Mouse (Mus musculus): ENCODE data around the gene Atp13a5. TPM values are rescaled to one million over a fixed set of nuclear protein-coding genes. Genes with fewer than 3 reads are reported as not detected.

The Atp13a5 gene
- polyA plus RNA-seq, 1 experiment from 2014 or later: 0.46 TPM

DNA sequence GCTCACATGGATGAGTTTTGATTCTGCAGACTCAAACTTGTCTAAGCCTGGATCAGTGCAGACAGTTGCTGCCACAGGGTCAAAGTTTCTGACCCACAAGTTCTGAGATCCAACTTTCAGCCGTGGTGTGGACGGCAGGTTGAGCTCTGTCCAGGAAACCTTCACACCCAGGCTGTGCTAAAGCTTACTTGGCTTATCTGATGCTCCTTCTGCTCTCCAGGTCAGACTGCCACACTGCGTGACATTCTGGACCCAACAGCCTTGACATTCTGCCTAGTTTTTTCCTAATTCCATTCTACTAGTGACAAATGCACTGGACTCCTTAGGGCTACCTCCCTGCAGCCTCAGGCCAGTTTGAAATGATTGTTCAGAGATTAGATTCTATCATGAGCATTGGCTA lies 63.1 kb downstream of the Atp13a5 start:
- Histone ChIP-seq H3K4me2 (replicated peaks) (no peak overlapping the region), H3K9me3 (no peaks in the 10 kb centered on the region), H3K27ac (no peak overlapping the region), H3K27me3 (peaks cover 6% of the 10 kb centered on the region; the same call in 1 of the 2 replicates), H3K4me3 (no peak overlapping the region), H3K36me3 (no peaks in the 10 kb centered on the region), H3K4me1 (no peaks in the 10 kb centered on the region), H3K9ac (no peak overlapping the region)
- 86% methylated on average over 3 of the region's 3 CpGs for WGBS
- no peak for ATAC-seq (ENCODE audit: low FRiP score, low read depth)

DNA sequence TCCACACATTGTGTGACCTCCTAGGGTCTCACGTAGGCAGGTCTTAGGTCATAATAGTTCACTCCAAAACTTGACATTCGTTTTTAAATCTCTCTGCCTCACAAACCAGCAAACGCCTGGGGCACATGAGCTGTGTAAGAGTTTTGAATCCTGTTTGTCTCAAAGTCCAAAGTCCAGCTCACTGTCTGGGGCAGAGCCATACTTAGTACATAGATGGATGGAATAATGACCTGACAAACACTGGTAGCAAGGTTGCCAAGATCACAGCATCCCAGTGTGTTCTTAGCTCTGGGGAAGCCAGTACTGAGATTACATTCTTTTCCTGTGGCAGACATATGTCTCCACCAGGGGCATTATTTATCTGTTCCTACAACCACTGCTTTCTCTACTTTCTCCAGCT lies 63.5 kb downstream of the Atp13a5 start:
- WGBS: 78% methylated on average over 3 of the region's 3 CpGs
- Histone ChIP-seq H3K4me1 (no peaks in the 10 kb centered on the region), H3K27me3 (peaks cover 6% of the 10 kb centered on the region; the same call in 1 of the 2 replicates)

DNA sequence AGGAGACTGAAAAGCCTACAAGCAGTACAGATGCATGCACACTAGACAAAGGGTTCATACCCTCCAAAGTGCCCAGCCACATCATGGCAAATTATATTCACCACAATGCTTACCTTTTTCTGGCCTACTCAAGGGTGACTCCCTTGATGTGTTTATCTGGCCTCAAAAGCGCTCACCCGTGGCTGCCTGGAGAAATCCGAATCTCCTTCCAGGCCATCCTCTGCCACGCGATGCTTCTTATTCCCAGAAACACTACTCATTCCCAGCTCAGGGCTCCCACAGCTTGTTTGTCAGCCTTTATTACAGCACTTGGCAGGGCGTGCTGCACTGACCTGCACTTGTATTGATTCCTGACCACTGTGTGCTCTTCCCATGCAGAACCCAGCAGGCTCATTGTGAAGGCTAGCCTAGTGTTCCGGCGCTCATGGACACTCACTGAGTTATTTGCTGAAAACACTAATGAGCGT lies 80.9 kb downstream of the Atp13a5 start:
- peaks cover 4% of the 10 kb centered on the region; the same call in 1 of the 2 replicates for H3K4me1 ChIP-seq
- H3K9me3 ChIP-seq: no peaks in the 10 kb centered on the region
- ATAC-seq (ENCODE audit: low FRiP score, low read depth): no peak; the same call in 1 of the 2 replicates
- no peak overlapping the region for H3K27ac ChIP-seq
- H3K27me3 ChIP-seq: no peaks in the 10 kb centered on the region
- H3K4me3 ChIP-seq: no peak overlapping the region
- H3K9ac ChIP-seq: no peak overlapping the region
- H3K36me3 ChIP-seq: no peaks in the 10 kb centered on the region
- H3K4me2 ChIP-seq (replicated peaks): no peak overlapping the region
- 80% methylated on average over 9 of the region's 9 CpGs for WGBS

More for the DNA sequence above, 63.5 kb downstream of the Atp13a5 start:
- Histone ChIP-seq H3K36me3 (no peaks in the 10 kb centered on the region), H3K4me2 (replicated peaks) (no peak overlapping the region), H3K9ac (no peak overlapping the region), H3K9me3 (no peaks in the 10 kb centered on the region), H3K27ac (no peak overlapping the region), H3K4me3 (no peak overlapping the region)
- no peak for ATAC-seq (ENCODE audit: low FRiP score, low read depth)

DNA sequence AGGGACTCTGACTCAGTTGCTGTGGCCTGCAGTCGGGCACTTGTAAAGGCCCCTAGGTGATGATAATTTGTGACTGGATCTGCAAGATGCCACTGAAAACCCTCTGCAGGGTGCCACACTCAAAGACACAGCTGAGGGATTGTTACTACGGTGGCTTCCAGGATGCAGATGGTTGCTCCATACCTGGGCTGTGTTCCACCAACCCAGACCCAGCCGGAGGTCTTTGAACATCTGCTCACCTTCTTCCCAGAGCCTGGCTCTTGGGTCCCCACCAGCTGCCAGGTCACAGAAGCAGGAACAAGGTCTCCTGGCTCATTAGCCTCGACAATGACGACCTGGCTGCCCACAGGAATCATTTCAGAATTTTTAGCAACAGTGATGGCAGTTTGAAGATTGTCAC lies 97.8 kb downstream of the Atp13a5 start:
- WGBS: 65% methylated on average over 5 of the region's 5 CpGs
- Histone ChIP-seq H3K36me3 (no peaks in the 10 kb centered on the region), H3K9me3 (no peaks in the 10 kb centered on the region)

DNA sequence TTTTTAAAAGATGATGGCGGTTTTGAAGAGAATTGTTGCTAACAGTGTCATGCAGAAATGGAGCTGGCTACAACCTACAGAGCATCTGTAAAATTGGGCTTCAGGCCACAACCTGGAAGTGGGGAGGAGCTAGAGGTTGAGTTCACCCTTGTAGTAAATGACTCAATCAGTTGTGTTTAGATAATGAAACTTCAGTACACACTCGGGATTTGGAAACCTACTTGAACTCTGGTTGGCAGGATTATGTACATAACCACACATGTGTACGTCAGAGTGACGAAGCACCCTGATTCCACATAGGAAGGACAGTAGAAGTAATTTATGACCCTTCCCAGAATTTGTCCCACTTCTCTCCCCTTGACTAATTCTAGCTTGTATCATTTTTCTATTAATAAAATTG lies 124.2 kb downstream of the Atp13a5 start:
- H3K27ac ChIP-seq: no peak overlapping the region
- H3K27me3 ChIP-seq: no peaks in the 10 kb centered on the region
- no peak overlapping the region for H3K4me2 ChIP-seq (replicated peaks)
- H3K9me3 ChIP-seq: no peaks in the 10 kb centered on the region
- no peaks in the 10 kb centered on the region for H3K36me3 ChIP-seq
- no peaks in the 10 kb centered on the region for H3K4me1 ChIP-seq
- H3K4me3 ChIP-seq: no peak overlapping the region
- no peak overlapping the region for H3K9ac ChIP-seq
- no peak for ATAC-seq (ENCODE audit: low FRiP score, low read depth)
- 90% methylated on average over 4 of the region's 4 CpGs for whole genome bisulfite sequencing

More for the DNA sequence above, 97.8 kb downstream of the Atp13a5 start:
- Histone ChIP-seq H3K27me3 (no peaks in the 10 kb centered on the region), H3K9ac (no peak overlapping the region), H3K4me1 (no peaks in the 10 kb centered on the region), H3K4me3 (no peak overlapping the region), H3K27ac (no peak overlapping the region), H3K4me2 (replicated peaks) (no peak overlapping the region)
- ATAC-seq (ENCODE audit: low FRiP score, low read depth): no peak

DNA sequence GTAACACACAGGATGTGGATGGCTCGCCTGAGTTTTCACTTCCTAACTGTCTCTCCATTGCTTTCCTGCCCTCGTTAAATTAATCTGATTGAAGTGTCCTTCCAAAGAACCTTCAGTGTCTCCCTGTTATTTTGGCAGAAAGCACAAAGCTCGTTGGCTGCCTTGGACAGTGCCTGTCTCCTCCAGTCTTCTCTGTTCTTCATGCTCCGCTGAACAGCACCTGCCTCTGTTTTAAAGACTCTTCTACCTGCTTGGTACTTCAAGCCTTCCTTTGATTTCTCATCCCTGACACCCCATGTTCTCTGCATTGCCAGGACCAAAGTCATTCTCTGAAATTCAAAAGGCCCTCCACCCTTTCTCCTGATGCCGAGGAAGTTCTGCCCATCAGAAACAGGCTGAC lies 142.6 kb downstream of the Atp13a5 start:
- ATAC-seq (ENCODE audit: low FRiP score, low read depth): no peak
- H3K36me3 ChIP-seq: no peaks in the 10 kb centered on the region
- no peak overlapping the region for H3K4me3 ChIP-seq
- 75% methylated on average over 5 of the region's 5 CpGs for WGBS
- no peaks in the 10 kb centered on the region for H3K27me3 ChIP-seq
- no peak overlapping the region for H3K27ac ChIP-seq
- no peak overlapping the region for H3K9ac ChIP-seq
- H3K4me1 ChIP-seq: no peaks in the 10 kb centered on the region
- no peak overlapping the region for H3K4me2 ChIP-seq (replicated peaks)
- no peaks in the 10 kb centered on the region for H3K9me3 ChIP-seq

DNA sequence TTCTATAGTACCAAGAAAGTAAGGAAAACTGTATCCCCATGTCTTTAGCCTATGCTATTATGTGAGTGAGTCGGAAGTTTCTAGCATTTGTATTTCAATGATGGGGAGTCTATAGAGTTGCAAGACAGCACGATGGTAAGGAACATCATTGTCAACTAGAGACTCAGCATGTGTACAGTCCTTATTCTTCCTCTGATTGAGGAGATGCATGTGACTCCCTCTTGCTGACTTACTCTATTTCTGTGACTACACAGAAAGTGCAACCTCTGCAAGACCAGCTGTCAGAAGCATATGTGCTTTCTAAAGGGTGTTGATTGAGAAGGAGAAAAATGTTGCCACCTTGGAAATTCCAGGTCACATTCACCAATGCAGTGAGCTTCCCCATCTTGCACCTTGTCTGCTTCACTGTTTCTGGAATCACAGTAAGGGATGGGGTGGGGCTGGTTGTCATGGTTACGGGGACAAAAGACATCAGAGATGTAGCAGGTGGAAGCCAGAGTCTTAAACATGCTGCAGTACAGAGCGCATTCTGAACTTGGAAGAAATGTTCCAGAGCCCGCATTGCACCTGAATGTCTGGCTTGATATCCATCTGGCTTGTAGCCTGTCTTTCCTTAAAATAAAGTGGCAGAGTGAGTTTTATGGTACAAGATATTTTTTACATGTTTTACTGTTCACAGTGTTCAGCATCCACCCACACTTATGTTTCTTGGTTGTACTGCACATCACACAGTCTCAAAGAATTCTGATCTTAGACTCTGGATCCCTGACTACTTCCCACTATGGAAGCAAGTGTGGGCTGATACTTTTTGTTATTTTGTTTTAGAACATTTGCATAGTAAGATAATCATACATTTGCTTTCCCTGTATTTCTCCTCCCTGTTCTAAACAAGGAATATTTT lies 161.9 kb downstream of the Atp13a5 start:
- ATAC-seq (ENCODE audit: low FRiP score, low read depth): no peak
- H3K27ac ChIP-seq: no peak overlapping the region
- WGBS: 75% methylated on average over 5 of the region's 5 CpGs
- peaks cover 32% of the 10 kb centered on the region for H3K27me3 ChIP-seq
- no peaks in the 10 kb centered on the region for H3K36me3 ChIP-seq
- no peak overlapping the region for H3K9ac ChIP-seq
- no peak overlapping the region for H3K4me3 ChIP-seq
- H3K9me3 ChIP-seq: no peaks in the 10 kb centered on the region
- H3K4me2 ChIP-seq (replicated peaks): no peak overlapping the region
- H3K4me1 ChIP-seq: no peaks in the 10 kb centered on the region

DNA sequence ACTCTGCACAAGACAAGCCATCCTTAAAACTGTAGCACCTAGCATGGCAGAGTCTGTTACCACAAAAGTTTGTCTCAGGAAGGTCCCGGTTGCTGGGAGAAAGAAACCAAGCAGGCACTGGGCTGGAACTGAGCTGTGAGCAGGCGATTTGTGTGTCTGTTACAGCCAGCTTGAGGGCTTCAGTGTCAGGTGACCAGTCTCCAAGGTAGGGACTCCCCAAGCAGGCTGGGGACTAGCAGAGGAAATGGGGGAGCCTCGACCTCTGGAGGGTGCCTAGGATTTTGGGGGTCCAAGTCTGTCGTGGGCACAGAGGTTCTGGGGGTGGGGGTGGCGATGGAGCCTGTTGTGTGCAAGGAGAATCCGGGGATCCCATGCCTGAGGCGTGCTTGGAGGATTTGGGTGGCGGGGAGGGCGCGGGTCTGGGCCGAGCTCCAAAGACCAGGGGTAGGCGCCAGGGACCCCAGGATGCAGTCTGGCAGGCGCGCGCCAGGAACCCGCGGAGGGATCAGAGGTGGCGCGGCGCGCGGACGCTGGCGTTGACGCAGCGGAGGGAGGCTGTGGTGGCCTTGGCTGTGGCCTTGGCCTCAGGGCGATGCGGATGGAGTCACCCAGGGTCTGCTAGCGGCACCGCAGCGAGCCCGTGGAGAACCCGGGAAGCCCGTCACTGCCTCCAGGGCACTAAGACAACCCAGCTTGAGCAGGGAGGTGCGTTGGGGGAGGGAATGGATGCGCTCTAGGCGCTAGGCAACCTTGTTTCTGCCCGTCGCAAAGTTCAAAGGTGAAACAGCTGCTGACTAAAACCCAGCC lies 168.7 kb downstream of the Atp13a5 start, which contains the start of gene Hrasls:
TSS of gene Hrasls (plus strand) at position 91 of the 807 bp plus-strand sequence.
- peaks cover 20% of the 10 kb centered on the region for H3K4me1 ChIP-seq
- peak within 1 kb of the TSS; percentile 46 for H3K4me3 ChIP-seq

DNA sequence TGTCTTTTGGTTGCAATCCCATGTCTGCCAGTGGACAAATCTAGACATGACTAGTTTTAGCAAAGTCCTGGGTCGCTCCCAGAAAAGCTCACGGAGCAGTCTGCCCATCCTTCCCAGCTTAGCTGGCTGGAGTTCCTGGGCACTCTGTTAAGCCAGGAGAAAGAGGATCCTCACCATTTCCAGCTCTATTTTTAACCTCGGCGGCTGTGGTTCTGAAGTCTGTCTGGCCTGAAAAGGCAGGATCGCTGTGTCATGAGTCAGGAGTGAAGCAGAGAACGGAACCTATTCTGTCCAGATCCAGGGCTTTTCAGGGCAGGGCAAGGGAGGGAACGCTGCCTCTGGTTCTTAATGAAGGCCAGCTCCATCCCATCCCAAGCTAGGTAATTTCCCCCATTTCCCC lies 169.7 kb downstream of the Atp13a5 start:
- H3K4me3 ChIP-seq: no peak overlapping the region
- no peak overlapping the region for H3K4me2 ChIP-seq (replicated peaks)
- H3K4me1 ChIP-seq: peaks cover 29% of the 10 kb centered on the region
- H3K27ac ChIP-seq: no peak overlapping the region
- H3K27me3 ChIP-seq: peaks cover 74% of the 10 kb centered on the region
- ATAC-seq (ENCODE audit: low FRiP score, low read depth): no peak
- no peak overlapping the region for H3K9ac ChIP-seq
- no peaks in the 10 kb centered on the region for H3K36me3 ChIP-seq
- H3K9me3 ChIP-seq: no peaks in the 10 kb centered on the region
- 66% methylated on average over 7 of the region's 7 CpGs for WGBS

More for the DNA sequence above, 168.7 kb downstream of the Atp13a5 start, which contains the start of gene Hrasls:
- Histone ChIP-seq H3K27me3 (peaks cover 77% of the 10 kb centered on the region), H3K4me2 (replicated peaks) (peak within 1 kb of the TSS; percentile 88), H3K9me3 (no peaks in the 10 kb centered on the region), H3K27ac (no peak within 1 kb of the TSS), H3K36me3 (no peaks in the 10 kb centered on the region), H3K9ac (peak within 1 kb of the TSS; percentile 66)
- WGBS: 1% methylated on average over 39 of the region's 39 CpGs
- 0 out of 2 replicates have a peak, but pooled peaks have one; percentile 19 for ATAC-seq (ENCODE audit: low FRiP score, low read depth)

DNA sequence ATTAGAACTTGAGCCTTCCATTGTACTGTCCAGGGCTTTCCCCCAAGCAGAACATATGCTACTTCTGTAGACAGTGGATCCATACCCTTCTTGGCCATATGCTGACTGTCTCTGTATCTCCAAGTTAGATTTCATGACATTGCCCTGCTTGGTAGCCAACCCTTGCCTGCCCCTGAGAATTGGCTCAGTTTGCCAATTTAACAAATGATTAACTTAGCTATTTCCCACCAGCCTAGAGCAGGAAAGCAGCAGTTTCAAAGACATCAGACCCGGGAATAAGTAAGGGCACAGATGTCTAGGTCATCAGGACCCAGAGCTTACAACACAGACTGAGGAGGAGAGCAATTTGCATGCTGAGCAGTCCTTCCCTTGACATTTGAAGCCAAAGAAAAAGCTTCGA lies 173.0 kb downstream of the Atp13a5 start:
- ATAC-seq (ENCODE audit: low FRiP score, low read depth): no peak
- Histone ChIP-seq H3K27ac (no peak overlapping the region), H3K27me3 (peaks cover 62% of the 10 kb centered on the region), H3K9ac (no peak overlapping the region), H3K36me3 (no peaks in the 10 kb centered on the region), H3K4me3 (no peak overlapping the region), H3K4me2 (replicated peaks) (no peak overlapping the region), H3K9me3 (no peaks in the 10 kb centered on the region), H3K4me1 (peaks cover 27% of the 10 kb centered on the region)
- 14% methylated on average over 2 of the region's 2 CpGs for WGBS

DNA sequence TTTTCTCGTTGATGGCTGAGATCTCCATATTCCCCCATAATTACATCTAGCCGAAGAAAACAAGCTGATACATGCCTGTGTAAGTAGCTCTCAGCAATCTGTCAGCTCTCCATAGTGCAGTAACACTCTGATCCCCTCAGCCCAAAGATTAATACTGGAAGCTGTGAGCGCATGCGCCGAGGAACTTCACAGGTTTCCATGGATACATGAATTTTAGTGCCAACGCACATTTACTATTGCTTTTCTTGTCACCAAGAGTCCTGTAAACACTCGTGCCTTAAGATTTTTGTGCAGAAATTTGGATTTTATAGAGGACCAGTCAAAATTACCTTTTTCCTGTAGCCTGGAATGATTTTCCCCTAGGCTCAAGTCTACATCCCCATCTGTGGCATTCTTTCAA lies 173.7 kb downstream of the Atp13a5 start:
- Histone ChIP-seq H3K36me3 (no peaks in the 10 kb centered on the region), H3K9me3 (no peaks in the 10 kb centered on the region), H3K27me3 (peaks cover 62% of the 10 kb centered on the region), H3K4me2 (replicated peaks) (no peak overlapping the region; the same call in 1 of the 2 replicates), H3K27ac (no peak overlapping the region), H3K9ac (no peak overlapping the region), H3K4me1 (peaks cover 20% of the 10 kb centered on the region), H3K4me3 (no peak overlapping the region)
- peak; percentile 80 for ATAC-seq (ENCODE audit: low FRiP score, low read depth)
- 29% methylated on average over 7 of the region's 7 CpGs for WGBS

DNA sequence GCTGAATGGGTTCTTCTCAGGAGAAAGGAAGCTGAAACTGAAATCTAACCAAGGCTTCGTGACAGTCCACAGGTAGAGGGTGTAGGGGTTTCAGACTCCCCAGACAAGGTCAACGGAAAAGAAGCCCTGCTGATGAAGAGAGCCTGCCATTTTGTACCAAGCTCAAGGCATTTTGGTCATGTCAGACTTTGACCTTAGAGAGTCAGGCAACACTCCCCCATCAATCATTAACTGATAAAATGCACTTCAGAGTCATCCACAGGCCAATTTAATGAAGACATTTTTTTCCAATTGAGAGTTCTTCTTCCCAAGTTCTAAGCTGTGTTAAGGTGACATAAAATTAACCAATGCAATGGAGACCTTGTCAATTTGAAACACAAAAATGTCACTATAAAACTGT lies 177.4 kb downstream of the Atp13a5 start:
- H3K27ac ChIP-seq: no peak overlapping the region
- no peaks in the 10 kb centered on the region for H3K36me3 ChIP-seq
- no peak overlapping the region for H3K4me3 ChIP-seq
- no peaks in the 10 kb centered on the region for H3K9me3 ChIP-seq
- H3K4me2 ChIP-seq (replicated peaks): no peak overlapping the region
- peaks cover 60% of the 10 kb centered on the region for H3K27me3 ChIP-seq
- ATAC-seq (ENCODE audit: low FRiP score, low read depth): no peak
- WGBS: 90% methylated on average over 2 of the region's 2 CpGs
- peaks cover 28% of the 10 kb centered on the region for H3K4me1 ChIP-seq
- H3K9ac ChIP-seq: no peak overlapping the region
